Mouse (Mus musculus) T-helper 2 cell (primary cell): ENCODE data around the gene Mettl16.
"Not testable (repeated sequence)": the region's sequence is repeated elsewhere in the genome, so short reads cannot be mapped to it uniquely, and the experiment has no call there.

ENCODE experiments used
- in situ Hi-C: fragments of 300-600 bp; cut with MboI, MseI; formaldehyde crosslinking; loops from one replicate; pipeline ENCODE4 v1.15.1; 2025; ENCODE audit warnings: high pct_unique_total_duplicates

Gene Mettl16

GRCm38 (mm10) chr11:74772386-74772785, 1.8 kb downstream of the Mettl16 start:
- in situ Hi-C loops: loop anchor here (5.0 kb wide), 1 partner anchor 55 kb away; no protein-coding TSS in a partner anchor

GRCm38 (mm10) chr11:74792874-74793273, 22.2 kb downstream of the Mettl16 start:
- in situ Hi-C loops: no loop called here

GRCm38 (mm10) chr11:74800658-74801057, 30.0 kb downstream of the Mettl16 start:
- in situ Hi-C loops: no loop called here

DNA sequence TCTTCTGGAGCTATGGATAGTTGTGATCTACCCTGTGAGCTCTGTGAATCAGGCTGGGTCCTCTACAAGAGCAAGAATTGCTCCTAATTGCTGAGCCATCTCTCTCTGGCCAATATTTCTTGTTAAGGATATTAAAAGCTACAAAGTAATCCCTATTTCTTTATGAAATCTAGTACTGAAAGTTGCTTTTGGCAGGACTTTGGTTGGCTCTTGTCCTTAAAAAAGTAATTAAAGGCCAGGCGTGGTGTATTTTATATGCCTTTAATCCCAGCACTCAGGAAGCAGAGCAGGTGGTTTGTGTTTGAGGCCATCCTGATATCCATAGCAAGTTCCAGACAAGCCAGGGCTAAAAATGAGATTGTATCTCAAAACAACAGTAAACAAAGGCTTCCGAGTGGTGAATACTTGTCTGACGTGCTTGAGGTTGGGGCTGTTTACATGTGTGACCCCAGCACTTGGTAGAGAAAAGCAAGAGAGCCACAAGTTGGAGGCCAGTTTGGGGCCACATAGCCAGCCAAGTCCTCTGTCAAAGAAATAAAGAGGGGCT, 33.5 kb downstream of the Mettl16 start:
- in situ Hi-C loops: no loop called here

DNA sequence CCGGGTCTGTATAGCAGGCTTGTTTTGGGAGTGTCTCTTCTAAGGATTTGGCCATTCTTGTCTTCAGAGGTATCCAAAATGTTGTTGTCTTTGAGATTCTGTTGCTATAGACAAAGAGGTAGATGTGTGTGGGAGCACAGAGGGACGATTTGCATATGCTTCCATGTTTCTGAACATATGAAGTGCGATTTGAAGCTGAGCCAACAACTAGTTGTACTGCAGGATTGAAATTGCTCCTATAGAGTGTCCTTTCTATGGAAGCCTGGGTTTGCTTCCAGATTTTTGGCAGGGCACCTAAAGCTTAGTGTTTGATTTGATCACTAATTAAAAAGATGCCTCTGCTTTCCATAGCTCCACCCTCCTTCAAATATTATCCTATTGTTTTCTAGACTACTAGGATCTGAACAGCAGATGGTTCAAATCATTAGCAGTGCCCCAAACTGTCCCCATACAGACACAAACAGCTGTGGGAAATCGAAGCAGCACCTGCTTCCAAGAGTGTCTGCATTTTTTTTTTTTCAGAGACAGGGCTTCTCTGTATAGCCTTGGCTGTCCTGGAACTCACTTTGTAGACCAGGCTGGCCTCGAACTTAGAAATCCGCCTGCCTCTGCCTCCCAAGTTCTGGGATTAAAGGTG, 36.7 kb downstream of the Mettl16 start:
- in situ Hi-C loops: no loop called here

- in situ Hi-C loops: no loop called here
These were observed 37.7 kb downstream of the Mettl16 start for GRCm38 (mm10) chr11:74808251-74808853.

DNA sequence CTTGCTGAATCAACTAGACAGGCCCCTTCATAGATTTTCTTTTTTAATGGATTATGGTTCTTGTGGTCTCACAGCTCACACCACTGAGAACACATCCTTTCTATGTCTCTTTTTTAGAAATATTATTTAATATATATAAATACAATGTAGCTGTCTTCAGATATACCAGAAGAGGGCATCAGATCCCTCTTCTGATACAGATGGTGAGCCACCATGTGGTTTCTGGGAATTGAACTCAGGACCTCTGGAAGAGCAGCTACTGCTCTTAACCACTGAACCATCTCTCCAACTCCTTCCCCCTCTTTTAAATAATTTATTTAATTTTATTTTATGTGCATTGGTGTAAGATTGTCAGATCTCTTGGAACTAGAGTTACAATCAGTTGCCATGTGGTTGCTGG, 39.5 kb downstream of the Mettl16 start:
- in situ Hi-C loops: no loop called here

DNA sequence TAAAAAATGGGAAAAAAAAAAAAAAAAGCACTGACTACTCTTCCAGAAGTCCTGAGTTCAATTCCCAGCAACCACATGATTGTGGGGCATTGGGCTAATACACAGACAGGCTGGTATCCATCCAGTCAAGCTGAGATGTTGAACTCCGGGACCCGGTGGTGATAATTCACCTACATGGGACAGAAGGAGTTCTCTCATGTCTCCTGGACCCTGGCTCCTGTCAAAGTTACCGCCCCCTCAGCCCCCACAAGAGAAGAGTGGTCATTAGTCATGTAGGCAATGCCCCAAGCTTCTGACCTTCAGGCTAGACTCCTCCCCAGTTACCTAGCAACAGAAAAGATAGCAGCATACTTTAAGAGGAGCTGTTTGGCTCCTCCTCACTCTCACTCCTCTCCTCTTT, 40.4 kb downstream of the Mettl16 start:
- in situ Hi-C loops: not testable (repeated sequence)

GRCm38 (mm10) chr11:74811538-74811937, 40.9 kb downstream of the Mettl16 start:
- in situ Hi-C loops: no loop called here

- in situ Hi-C loops: no loop called here
These were observed 45.2 kb downstream of the Mettl16 start for GRCm38 (mm10) chr11:74815795-74816194.

DNA sequence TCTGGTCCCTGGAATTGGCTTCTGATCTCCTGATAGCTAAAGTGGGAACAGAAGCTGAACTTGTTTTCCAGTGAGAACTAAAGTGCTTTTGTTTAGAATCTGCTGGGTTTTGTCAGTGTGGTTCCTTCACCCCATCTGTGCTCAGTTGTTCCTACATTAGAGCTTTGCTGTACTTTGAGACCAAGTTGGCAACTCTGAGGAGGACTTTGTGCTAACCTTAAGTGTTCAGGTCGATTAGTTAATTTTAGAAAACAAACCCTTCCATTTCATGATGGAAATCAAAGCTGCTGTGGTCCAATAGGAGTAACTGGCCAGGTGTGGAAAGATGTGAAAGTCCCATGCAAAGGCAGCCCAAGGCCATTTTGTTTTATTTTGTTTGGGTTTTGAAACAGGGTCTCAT, 50.3 kb downstream of the Mettl16 start:
- in situ Hi-C loops: no loop called here

DNA sequence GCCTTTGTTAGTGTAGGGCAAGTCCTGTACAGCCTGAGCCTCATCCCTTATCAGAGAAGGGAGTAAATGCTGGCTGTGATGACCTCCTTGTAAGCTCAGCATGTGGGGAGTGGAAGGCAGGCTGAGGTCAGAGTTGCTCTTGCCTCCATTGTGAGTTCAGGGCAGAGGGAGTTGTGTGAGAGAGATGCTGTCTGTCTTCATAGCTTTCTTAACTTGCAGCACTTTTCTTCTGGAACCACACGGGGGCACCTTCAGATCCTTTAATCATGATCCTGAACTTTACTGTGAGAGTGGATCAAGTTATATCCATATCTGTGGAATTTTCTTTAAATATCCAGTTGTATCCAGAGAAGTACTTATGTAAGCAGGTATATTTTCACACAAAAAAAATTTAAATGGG, 50.8 kb downstream of the Mettl16 start:
- in situ Hi-C loops: no loop called here

GRCm38 (mm10) chr11:74822746-74823440, 52.3 kb downstream of the Mettl16 start:
- in situ Hi-C loops: no loop called here

GRCm38 (mm10) chr11:74826151-74826550, 55.5 kb downstream of the Mettl16 start:
- in situ Hi-C loops: loop anchor here (5.0 kb wide), 1 partner anchor 54 kb away; the partner anchor contains the start of gene Mettl16

DNA sequence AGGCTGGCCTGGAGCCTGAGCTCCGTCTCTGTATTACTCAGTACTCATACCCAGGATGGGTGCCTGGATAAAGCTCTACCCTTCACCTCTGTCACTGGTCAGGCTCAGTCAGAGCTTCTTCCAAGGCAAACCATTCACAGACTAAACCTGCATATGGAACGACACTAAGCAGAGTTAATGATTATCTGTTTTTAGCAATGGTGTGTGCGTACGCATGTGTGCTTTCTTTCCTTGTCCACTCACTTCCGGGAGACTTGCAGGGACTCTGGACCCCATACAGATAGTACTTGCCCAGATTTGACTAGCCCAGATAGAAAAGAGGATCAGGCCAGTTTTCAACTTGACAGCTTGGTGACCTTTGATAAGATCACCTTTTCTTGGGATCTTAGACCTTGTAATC, 56.1 kb downstream of the Mettl16 start:
- in situ Hi-C loops: loop anchor here (5.0 kb wide), 1 partner anchor 54 kb away; the partner anchor contains the start of gene Mettl16

- in situ Hi-C loops: loop anchor here (5.0 kb wide), 1 partner anchor 56 kb away; the partner anchor contains the start of gene Mettl16
These were observed 57.3 kb downstream of the Mettl16 start for GRCm38 (mm10) chr11:74827791-74828403.

GRCm38 (mm10) chr11:74828404-74828931, 57.8 kb downstream of the Mettl16 start:
- in situ Hi-C loops: loop anchor here (5.0 kb wide), 1 partner anchor 56 kb away; the partner anchor contains the start of gene Mettl16

DNA sequence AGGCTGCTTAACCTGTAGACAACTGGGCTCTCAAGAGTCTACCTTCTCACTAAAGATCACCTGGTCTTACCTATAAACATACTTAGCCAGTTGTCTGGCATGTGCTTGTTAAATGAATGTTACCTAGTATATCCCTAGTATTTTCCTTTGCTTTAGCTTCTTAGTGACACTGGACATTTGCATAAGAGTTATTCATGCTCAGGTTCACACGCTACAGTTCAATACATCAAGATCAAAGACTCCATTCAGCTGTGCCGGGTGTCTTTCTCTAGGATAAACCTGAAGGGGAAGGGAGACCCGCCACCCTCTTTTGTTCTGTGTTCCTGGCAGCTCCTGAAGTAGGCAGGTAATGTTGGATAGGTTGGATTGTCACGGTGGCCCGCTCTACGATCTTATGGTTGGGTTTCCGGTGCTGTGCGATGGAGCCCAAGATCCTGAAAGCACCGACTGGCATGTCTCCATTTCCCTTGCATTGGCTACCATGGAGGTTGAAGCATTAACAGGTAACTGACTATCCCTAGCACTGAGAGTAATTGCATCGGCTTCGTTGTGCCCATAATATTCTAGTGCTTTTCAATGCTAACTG, 58.4 kb downstream of the Mettl16 start:
- in situ Hi-C loops: loop anchor here (5.0 kb wide), 1 partner anchor 57 kb away; the partner anchor contains the start of gene Mettl16

- in situ Hi-C loops: loop anchor here (5.0 kb wide), 1 partner anchor 58 kb away; the partner anchor contains the start of gene Mettl16
These were observed 59.2 kb downstream of the Mettl16 start for GRCm38 (mm10) chr11:74829812-74830211.

- in situ Hi-C loops: no loop called here
These were observed 59.9 kb downstream of the Mettl16 start, which contains the start of gene Mnt for GRCm38 (mm10) chr11:74830256-74831161. Mnt (plus strand) TSS chr11:74830920.
